Comparison of ENCODE assay signal across 11 mouse cellular contexts in the genomic region with DNA sequence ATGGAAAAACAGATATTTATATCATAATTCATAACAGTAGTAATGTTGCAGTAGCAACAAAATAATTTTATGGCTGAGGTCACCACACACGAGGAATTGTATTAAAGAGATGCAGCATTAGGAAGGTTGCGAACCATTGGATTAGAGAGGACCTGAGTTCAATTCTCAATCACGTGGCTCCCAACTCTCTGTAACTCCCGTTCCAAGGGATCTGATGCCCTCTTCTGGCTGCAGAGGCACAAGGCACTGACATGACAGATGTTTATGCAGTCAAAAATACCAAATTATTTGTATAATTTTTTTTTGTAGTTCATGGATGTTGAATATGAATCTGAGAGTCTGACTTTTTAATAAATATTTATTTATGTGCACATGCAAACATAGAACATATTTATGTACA. TPM values are rescaled to one million over a fixed set of nuclear protein-coding genes. Genes with fewer than 3 reads are reported as not detected.
A peak's percentile ranks its signal among the peaks of the same experiment; 100 is the strongest.
DNase-seq lines count a peak whose midpoint lies in the region; ATAC-seq and TF ChIP-seq lines count a peak whose summit lies in the region.
"Had no signal": no experiment of that assay in that cellular context is flagged by ENCODE, and none has a peak within 500 bp of the region (broad histone marks: within the 10 kb centered on the region; RNA-seq: fewer than 3 reads in every experiment).

No protein-coding gene starts in this region.

- peak; percentile 20 for DNase-seq in hindbrain, embryonic 11.5 days (ENCODE audit: low spot score)
- no peak for DNase-seq in hindbrain, embryonic 14.5 days (ENCODE audit: low spot score)
- no peak for DNase-seq in G1E (ENCODE audit: low spot score)
- DNase-seq in cerebellum, adult 18-20 months, result no peak
- no peak for DNase-seq in left cerebral cortex, postnatal 10 days (ENCODE audit: extremely low spot score in 1 of 2, low spot score in 2 of 2)

- no peaks in the 10 kb centered on the region for H3K79me2 ChIP-seq in C2C12 (ENCODE audit: control insufficient read depth, insufficient read depth)

- 68% methylated on average over 4 of the region's 4 CpGs for WGBS in hindbrain, embryonic 11.5 days
- WGBS in hindbrain, embryonic 14.5 days, result 67% methylated on average over 4 of the region's 4 CpGs
- 67% methylated on average over 4 of the region's 4 CpGs for WGBS in neural tube, embryonic 15.5 days

- H3K36me3 ChIP-seq in hindbrain, embryonic 11.5 days (ENCODE audit: control insufficient read depth, insufficient read depth, low read length), result no peaks in the 10 kb centered on the region
- H3K36me3 ChIP-seq in hindbrain, embryonic 14.5 days (replicated peaks; ENCODE audit: control insufficient read depth, insufficient read depth), result no peaks in the 10 kb centered on the region
- H3K36me3 ChIP-seq in C2C12 (ENCODE audit: control insufficient read depth, insufficient read depth) (no peaks in the 10 kb centered on the region), G1E (replicated peaks) (no peaks in the 10 kb centered on the region)
- no peaks in the 10 kb centered on the region for H3K36me3 ChIP-seq in neural tube, embryonic 15.5 days
- H3K36me3 ChIP-seq: heart, embryonic 10.5 days; limb, embryonic 15.5 days; stomach, embryonic 15.5 days had no signal

- H3K79me3 ChIP-seq in C2C12 (ENCODE audit: low read depth), result no peaks in the 10 kb centered on the region

- no peak overlapping the region for H3K4me2 ChIP-seq in hindbrain, embryonic 11.5 days (replicated peaks; ENCODE audit: low read depth, low read length)
- H3K4me2 ChIP-seq in hindbrain, embryonic 14.5 days (replicated peaks), result no peak overlapping the region
- H3K4me2 ChIP-seq in neural tube, embryonic 15.5 days, result no peak overlapping the region
- H3K4me2 ChIP-seq: limb, embryonic 15.5 days; stomach, embryonic 15.5 days had no signal

- no peak overlapping the region for H3K4me3 ChIP-seq in hindbrain, embryonic 11.5 days (ENCODE audit: low read depth, low read length)
- H3K4me3 ChIP-seq in hindbrain, embryonic 14.5 days (replicated peaks; ENCODE audit: low read length), result no peak overlapping the region
- H3K4me3 ChIP-seq in C2C12 (ENCODE audit: insufficient read depth, poor library complexity, severe bottlenecking) (no peak overlapping the region), G1E (ENCODE audit: low read depth, low read length) (no peak overlapping the region)
- H3K4me3 ChIP-seq in neural tube, embryonic 15.5 days (replicated peaks), result no peak overlapping the region
- H3K4me3 ChIP-seq: heart, embryonic 10.5 days; limb, embryonic 15.5 days; stomach, embryonic 15.5 days had no signal

- H3K4me1 ChIP-seq in hindbrain, embryonic 11.5 days (replicated peaks; ENCODE audit: control insufficient read depth, insufficient read depth, low read length), result no peaks in the 10 kb centered on the region
- no peaks in the 10 kb centered on the region for H3K4me1 ChIP-seq in hindbrain, embryonic 14.5 days (replicated peaks; ENCODE audit: control insufficient read depth, insufficient read depth, low read length)
- H3K4me1 ChIP-seq in G1E (ENCODE audit: insufficient read depth, low read depth, low read length), result peaks cover 9% of the 10 kb centered on the region; the same call in 1 of the 2 replicates
- no peaks in the 10 kb centered on the region for H3K4me1 ChIP-seq in neural tube, embryonic 15.5 days
- H3K4me1 ChIP-seq: heart, embryonic 10.5 days; limb, embryonic 15.5 days; stomach, embryonic 15.5 days had no signal

- intact Hi-C loops in left cerebral cortex, postnatal 10 days (cut with DNase I), result loop anchor here (10.0 kb wide), 1 partner anchor 451 kb away; no protein-coding TSS in a partner anchor

- no peak overlapping the region for H3ac ChIP-seq in C2C12 (ENCODE audit: control insufficient read depth, insufficient read length, low read depth)

- H3K27ac ChIP-seq in hindbrain, embryonic 11.5 days (ENCODE audit: low read depth, low read length), result no peak overlapping the region
- H3K27ac ChIP-seq in hindbrain, embryonic 14.5 days, result no peak overlapping the region
- H3K27ac ChIP-seq in neural tube, embryonic 15.5 days (replicated peaks), result no peak overlapping the region
- H3K27ac ChIP-seq: heart, embryonic 10.5 days; limb, embryonic 15.5 days; stomach, embryonic 15.5 days had no signal

- no peaks in the 10 kb centered on the region for H3K9me3 ChIP-seq in hindbrain, embryonic 11.5 days (ENCODE audit: control insufficient read depth, low read length)
- no peaks in the 10 kb centered on the region for H3K9me3 ChIP-seq in hindbrain, embryonic 14.5 days (ENCODE audit: control insufficient read depth, low read length)
- H3K9me3 ChIP-seq in G1E (replicated peaks), result no peaks in the 10 kb centered on the region
- H3K9me3 ChIP-seq in neural tube, embryonic 15.5 days (replicated peaks), result no peaks in the 10 kb centered on the region
- H3K9me3 ChIP-seq: heart, embryonic 10.5 days; limb, embryonic 15.5 days; stomach, embryonic 15.5 days had no signal

- no peak for TF ChIP-seq CTCF in C2C12 (IDR thresholded peaks at IDR 0.05; ENCODE audit: control insufficient read depth, insufficient read depth, insufficient read length)
- peak; percentile 22; the same call in 1 of the 2 replicates for TF ChIP-seq CTCF in G1E (IDR thresholded peaks at IDR 0.05; ENCODE audit: low read depth, low read length)

- H3K9ac ChIP-seq in hindbrain, embryonic 11.5 days (ENCODE audit: low read depth, low read length), result no peak overlapping the region
- no peak overlapping the region for H3K9ac ChIP-seq in hindbrain, embryonic 14.5 days
- H3K9ac ChIP-seq in neural tube, embryonic 15.5 days (replicated peaks), result no peak overlapping the region
- H3K9ac ChIP-seq: limb, embryonic 15.5 days; stomach, embryonic 15.5 days had no signal

- no peaks in the 10 kb centered on the region for H3K27me3 ChIP-seq in hindbrain, embryonic 11.5 days (ENCODE audit: control insufficient read depth, insufficient read depth, low read length)
- H3K27me3 ChIP-seq in hindbrain, embryonic 14.5 days (ENCODE audit: control insufficient read depth, insufficient read depth, low read length), result no peaks in the 10 kb centered on the region
- H3K27me3 ChIP-seq in C2C12 (ENCODE audit: control insufficient read depth, insufficient read depth, insufficient read length), result no peaks in the 10 kb centered on the region
- H3K27me3 ChIP-seq in G1E (ENCODE audit: insufficient read depth, low read length), result no peaks in the 10 kb centered on the region
- H3K27me3 ChIP-seq in neural tube, embryonic 15.5 days (replicated peaks), result no peaks in the 10 kb centered on the region
- H3K27me3 ChIP-seq: limb, embryonic 15.5 days; stomach, embryonic 15.5 days had no signal

- no peak for ATAC-seq in hindbrain, embryonic 11.5 days (ENCODE audit: low FRiP score)
- ATAC-seq in hindbrain, embryonic 14.5 days (ENCODE audit: low FRiP score), result no peak
- ATAC-seq in G1E (ENCODE audit: extremely low read depth, insufficient number of reproducible peaks, low FRiP score, poor library complexity, severe bottlenecking), result peak; percentile 72; the same call in 1 of the 2 replicates
- ATAC-seq in granulocyte monocyte progenitor cell, adult 5-6 weeks (replicated peaks; ENCODE audit: poor library complexity, severe bottlenecking), result peak; percentile 74
- ATAC-seq in neural tube, embryonic 15.5 days (ENCODE audit: low FRiP score), result no peak

TF ChIP-seq in C2C12, 6 proteins besides CTCF, POLR2A, EP300 and RAD21:
- TF ChIP-seq MAX (IDR thresholded peaks at IDR 0.05) (no peak), USF1 (IDR thresholded peaks at IDR 0.05; ENCODE audit: low read depth) (peak; percentile 78)

RNA-seq across cellular contexts. Expression of gene Spag16, which starts 51.2 kb away (rescaled TPM):
- 3.9 and 4.5 TPM in 2 replicates for polyA plus RNA-seq in hindbrain, embryonic 11.5 days (2014; fragmentation: Nextera tagmentation; extraction: Ambion mirVana)
- 2.2 and 2.6 TPM in 2 replicates for polyA plus RNA-seq in hindbrain, embryonic 14.5 days (2014; fragmentation: Nextera tagmentation; extraction: Ambion mirVana)
- polyA plus RNA-seq in C2C12 (2012; fragmentation: generic; extraction: Trizol) (not detected), G1E (2012) (not detected in 2 replicates)
- total RNA-seq in G1E (2014; fragmentation: Nextera tagmentation) (not detected in 2 replicates), G1E (2017) (0.23 TPM in 1 of 2 replicates, not detected in the other)
- not detected in 2 replicates for total RNA-seq in granulocyte monocyte progenitor cell, adult 5-6 weeks (2014; fragmentation: Nextera tagmentation)
- total RNA-seq in granulocyte monocyte progenitor cell, adult 5-6 weeks (2017), result not detected in 2 replicates
- polyA plus RNA-seq in neural tube, embryonic 15.5 days (2015; fragmentation: Nextera tagmentation; extraction: Ambion mirVana), result 0.95 and 1.5 TPM in 2 replicates
- total RNA-seq in left cerebral cortex, postnatal 10 days (2021), result 1 to 10 TPM; 1.2 to 1.3 TPM

Comparison
In these comparisons a context has a peak if more than half of its experiments do, and no peak if none do; other contexts are left out.
1. ATAC-seq: peak in G1E (single experiment) and granulocyte monocyte progenitor cell, adult 5-6 weeks (single experiment); none in hindbrain, embryonic 11.5 days (single experiment), hindbrain, embryonic 14.5 days (single experiment) and neural tube, embryonic 15.5 days (single experiment).